ENCODE assay signal across 25 mouse cellular contexts in genomic region chr1:152034766-152035165, GRCm38 (mm10). TPM values are rescaled to one million over a fixed set of nuclear protein-coding genes. Genes with fewer than 3 reads are reported as not detected.
DNase-seq lines count a peak whose midpoint lies in the region; ATAC-seq and TF ChIP-seq lines count a peak whose summit lies in the region.
"Had no signal": no experiment of that assay in that cellular context is flagged by ENCODE, and none has a peak within 500 bp of the region (broad histone marks: within the 10 kb centered on the region; RNA-seq: fewer than 3 reads in every experiment).

No protein-coding gene starts in this region.

- ATAC-seq in forebrain, embryonic 12.5 days (ENCODE audit: low FRiP score) = no peak
- no peak for ATAC-seq in forebrain, postnatal 0 days
- ATAC-seq in hindbrain, embryonic 12.5 days (ENCODE audit: low FRiP score) = no peak
- ATAC-seq: activated CD4-positive, CD25-positive, alpha-beta regulatory T cell, adult 4 months; CD4-positive, CD25-positive, alpha-beta regulatory T cell, adult 4 months; forebrain, embryonic 13.5 days; forebrain, embryonic 15.5 days; Patski had no signal

- WGBS in forebrain, embryonic 12.5 days = 59% methylated on average over 7 of the region's 7 CpGs
- WGBS in forebrain, postnatal 0 days = 60% methylated on average over 7 of the region's 7 CpGs
- 65% methylated on average over 7 of the region's 7 CpGs for WGBS in hindbrain, embryonic 10.5 days
- WGBS in hindbrain, embryonic 12.5 days = 61% methylated on average over 7 of the region's 7 CpGs

- 0 out of 2 replicates have a peak overlapping the region, but pooled peaks have one; percentile 19 for H3K27ac ChIP-seq in forebrain, embryonic 12.5 days
- no peak overlapping the region for H3K27ac ChIP-seq in forebrain, postnatal 0 days (ENCODE audit: low read depth, low read length)
- 0 out of 2 replicates have a peak overlapping the region, but pooled peaks have one; percentile 26 for H3K27ac ChIP-seq in hindbrain, embryonic 10.5 days
- H3K27ac ChIP-seq in hindbrain, embryonic 12.5 days = no peak overlapping the region
- H3K27ac ChIP-seq: embryonic facial prominence, embryonic 10.5 days; embryonic facial prominence, embryonic 12.5 days; forebrain, embryonic 10.5 days; forebrain, embryonic 13.5 days; forebrain, embryonic 15.5 days had no signal

- TF ChIP-seq CTCF in forebrain, postnatal 0 days (IDR thresholded peaks at IDR 0.05; ENCODE audit: low read depth) = no peak

- H3K4me3 ChIP-seq in forebrain, embryonic 12.5 days (replicated peaks) = no peak overlapping the region
- H3K4me3 ChIP-seq in forebrain, postnatal 0 days (ENCODE audit: low read depth, low read length) = no peak overlapping the region
- H3K4me3 ChIP-seq in hindbrain, embryonic 10.5 days = no peak overlapping the region
- no peak overlapping the region for H3K4me3 ChIP-seq in hindbrain, embryonic 12.5 days
- H3K4me3 ChIP-seq: embryonic facial prominence, embryonic 10.5 days; embryonic facial prominence, embryonic 12.5 days; forebrain, embryonic 10.5 days; forebrain, embryonic 13.5 days; forebrain, embryonic 15.5 days had no signal

- no peaks in the 10 kb centered on the region for H3K27me3 ChIP-seq in forebrain, embryonic 12.5 days
- no peaks in the 10 kb centered on the region for H3K27me3 ChIP-seq in forebrain, postnatal 0 days (ENCODE audit: insufficient read depth, low read length)
- no peaks in the 10 kb centered on the region for H3K27me3 ChIP-seq in hindbrain, embryonic 10.5 days (ENCODE audit: insufficient read depth, poor library complexity, severe bottlenecking)
- H3K27me3 ChIP-seq in hindbrain, embryonic 12.5 days = no peaks in the 10 kb centered on the region
- H3K27me3 ChIP-seq: CH12.LX; embryonic facial prominence, embryonic 12.5 days; forebrain, embryonic 13.5 days; forebrain, embryonic 15.5 days; Patski had no signal

- no peak overlapping the region for H3K4me2 ChIP-seq in forebrain, embryonic 12.5 days
- no peak overlapping the region for H3K4me2 ChIP-seq in forebrain, postnatal 0 days (ENCODE audit: low read depth)
- H3K4me2 ChIP-seq in hindbrain, embryonic 12.5 days (replicated peaks) = no peak overlapping the region
- H3K4me2 ChIP-seq: embryonic facial prominence, embryonic 12.5 days; forebrain, embryonic 13.5 days; forebrain, embryonic 15.5 days had no signal

- no peak overlapping the region for H3K9ac ChIP-seq in forebrain, embryonic 12.5 days
- no peak overlapping the region for H3K9ac ChIP-seq in forebrain, postnatal 0 days
- H3K9ac ChIP-seq in hindbrain, embryonic 12.5 days = no peak overlapping the region
- H3K9ac ChIP-seq: embryonic facial prominence, embryonic 12.5 days; forebrain, embryonic 13.5 days; forebrain, embryonic 15.5 days had no signal

- peaks cover 44% of the 10 kb centered on the region for H3K4me1 ChIP-seq in forebrain, embryonic 12.5 days
- no peaks in the 10 kb centered on the region for H3K4me1 ChIP-seq in forebrain, postnatal 0 days (ENCODE audit: insufficient read depth)
- H3K4me1 ChIP-seq in hindbrain, embryonic 10.5 days (replicated peaks) = peaks cover 62% of the 10 kb centered on the region
- H3K4me1 ChIP-seq in hindbrain, embryonic 12.5 days = peaks cover 43% of the 10 kb centered on the region

- no peak for DNase-seq in forebrain, postnatal 0 days
- DNase-seq in hindbrain, embryonic 10.5 days (ENCODE audit: low spot score) = no peak
- peak; percentile 18 for DNase-seq in thymus, postnatal 4 days
- DNase-seq in thymus, postnatal 10 days (ENCODE audit: low spot score in 2 of 2) = no peak
- DNase-seq: adrenal gland, adult 8-10 months; adrenal gland, postnatal 14 days; adrenal gland, postnatal 36 days; B cell, adult 2 months; cerebellum, adult 11-12 months; cerebellum, adult 2 months; cerebellum, adult 9-10 months; cerebellum, postnatal 10 days; cerebellum, postnatal 25 days had no signal

- H3K36me3 ChIP-seq in forebrain, embryonic 12.5 days (replicated peaks) = no peaks in the 10 kb centered on the region
- no peaks in the 10 kb centered on the region for H3K36me3 ChIP-seq in forebrain, postnatal 0 days (ENCODE audit: insufficient read depth)
- peaks cover 6% of the 10 kb centered on the region; the same call in 1 of the 2 replicates for H3K36me3 ChIP-seq in hindbrain, embryonic 10.5 days
- H3K36me3 ChIP-seq in hindbrain, embryonic 12.5 days = no peaks in the 10 kb centered on the region
- H3K36me3 ChIP-seq: embryonic facial prominence, embryonic 10.5 days; embryonic facial prominence, embryonic 12.5 days; forebrain, embryonic 10.5 days; forebrain, embryonic 15.5 days; G1E had no signal

- H3K9me3 ChIP-seq in forebrain, embryonic 12.5 days = peaks cover 2% of the 10 kb centered on the region; the same call in 1 of the 2 replicates
- no peaks in the 10 kb centered on the region for H3K9me3 ChIP-seq in forebrain, postnatal 0 days (ENCODE audit: low read length)
- no peaks in the 10 kb centered on the region for H3K9me3 ChIP-seq in hindbrain, embryonic 10.5 days
- H3K9me3 ChIP-seq in hindbrain, embryonic 12.5 days (replicated peaks) = no peaks in the 10 kb centered on the region
- H3K9me3 ChIP-seq: forebrain, embryonic 10.5 days; forebrain, embryonic 15.5 days had no signal

RNA-seq across cellular contexts. Expression of gene 1700025G04Rik, which starts 55.2 kb away (rescaled TPM):
- 33.3 and 36.4 TPM in 2 replicates for polyA plus RNA-seq in forebrain, embryonic 12.5 days (2016; fragmentation: Nextera tagmentation; extraction: Ambion mirVana)
- total RNA-seq in forebrain, postnatal 0 days (2014; rRNA removed) = 36.8 and 43.2 TPM in 2 replicates
- 17.0 and 25.5 TPM in 2 replicates for polyA plus RNA-seq in forebrain, postnatal 0 days (2015; fragmentation: Nextera tagmentation; extraction: Ambion mirVana)
- 21.4 and 27.7 TPM in 2 replicates for polyA plus RNA-seq in hindbrain, embryonic 10.5 days (2016; fragmentation: Nextera tagmentation; extraction: Ambion mirVana)
- polyA plus RNA-seq in hindbrain, embryonic 12.5 days (2016; fragmentation: Nextera tagmentation; extraction: Ambion mirVana) = 51.0 and 58.8 TPM in 2 replicates
- polyA plus RNA-seq: G1E had no signal

Comparison
In these comparisons a context has a peak if more than half of its experiments do, and no peak if none do; other contexts are left out.
1. H3K27ac ChIP-seq: peak in forebrain, embryonic 12.5 days (single experiment) and hindbrain, embryonic 10.5 days (single experiment); none in forebrain, postnatal 0 days (single experiment) and hindbrain, embryonic 12.5 days (single experiment).